Mouse (Mus musculus) ES-E14 (cell line): ENCODE data around the gene Ccdc88b.

ENCODE experiments used
- CHD2 ChIP-seq: IDR thresholded peaks from 2 replicates; pipeline ENCODE4 v1.6.1; 2014; ENCODE audit warnings: mild to moderate bottlenecking, low read depth, low read length, inconsistent platforms
- MAFK ChIP-seq: IDR thresholded peaks from 2 replicates; pipeline ENCODE4 v1.6.1; 2014; ENCODE audit warnings: mild to moderate bottlenecking, low read depth, low read length, inconsistent platforms; ENCODE audit not compliant: insufficient read depth
- ZC3H11A ChIP-seq: IDR thresholded peaks from 2 replicates; pipeline ENCODE4 v1.6.1; 2012; ENCODE audit warnings: low read depth, mild to moderate bottlenecking, inconsistent platforms, low read length, borderline replicate concordance
- ZNF384 ChIP-seq: IDR thresholded peaks from 2 replicates; pipeline ENCODE4 v1.6.1; 2012; ENCODE audit warnings: low read depth, low read length, inconsistent platforms

DNA sequence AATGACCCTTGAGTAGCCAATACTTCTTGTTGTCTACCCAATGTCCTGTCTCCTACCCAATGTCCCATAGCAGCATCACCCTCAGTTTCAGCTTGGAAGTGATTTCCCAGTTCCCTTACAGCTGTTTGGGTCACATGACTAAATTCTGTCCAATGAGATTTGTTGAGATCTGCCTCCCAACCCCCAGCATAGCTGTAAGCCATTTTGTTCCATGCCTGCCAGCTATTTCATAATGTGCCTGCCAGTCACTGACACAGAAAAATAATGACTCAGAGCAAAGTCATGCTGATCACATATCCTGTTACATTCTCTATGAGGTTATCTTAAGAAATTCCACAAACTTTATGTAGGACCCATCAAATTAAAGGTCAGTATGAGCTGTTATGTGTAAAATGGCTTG is 18.8 kb upstream of the Ccdc88b start:
- TF ChIP-seq CHD2, result no peak
- TF ChIP-seq MAFK, result no peak
- no peak for TF ChIP-seq ZNF384
- TF ChIP-seq ZC3H11A, result no peak
